Mouse (Mus musculus) lung, adult 2 months (tissue): ENCODE measurements around the gene A630089N07Rik. TPM values are rescaled to one million over a fixed set of nuclear protein-coding genes. Genes with fewer than 3 reads are reported as not detected.

Experiments
- DNase-seq: peaks from one replicate; pipeline ENCODE4 v3.0.0; 2022
- H3K4me1 ChIP-seq: fragments of 200-500 bp; 2 replicates; pipeline ENCODE4 v1.6.1; 2011; ENCODE audit warnings: low read length; ENCODE audit not compliant: control insufficient read depth, insufficient read depth
- H3K4me3 ChIP-seq: fragments of 200-500 bp; replicated peaks from 2 replicates; pipeline ENCODE3; 2011; ENCODE audit warnings: low read depth, mild to moderate bottlenecking, control low read depth, low read length; ENCODE audit errors: extremely low read depth
- CTCF ChIP-seq: fragments of 200-500 bp; IDR thresholded peaks from 2 replicates; pipeline ENCODE4 v1.5.1; 2011; ENCODE audit warnings: mild to moderate bottlenecking, low read length, control low read depth; ENCODE audit not compliant: insufficient read depth
- POLR2A ChIP-seq: fragments of 200-500 bp; IDR thresholded peaks from 2 replicates; pipeline ENCODE4 v1.6.1; 2011; ENCODE audit warnings: low read depth, mild to moderate bottlenecking, control low read depth, low read length, borderline replicate concordance; ENCODE audit errors: extremely low read depth
- WGBS: fragments of 180-500 bp; shearing (Covaris S2); methylation state at CpG from one replicate; pipeline ENCODE4 v1.1.7; 2018; 5-methylcytosine and 5-hydroxymethylcytosine counted together
- polyA plus RNA-seq: library from polyadenylated mRNA; depleted of rRNA; stranded (reverse); fragments of >200 nt; gene quantifications from 2 replicates; pipeline ENCODE4 v1.2.3, GENCODE M21; 2012; rRNA removed

The A630089N07Rik gene
- polyA plus RNA-seq, 1 experiment, result 0.63 TPM

- peak; percentile 92 for DNase-seq
- WGBS, result under 1% methylated on average over 78 of the region's 78 CpGs
- peak within 1 kb of the TSS; percentile 86 for H3K4me3 ChIP-seq
- no peak for TF ChIP-seq CTCF
- TF ChIP-seq POLR2A, result peak; percentile 88
- no peaks in the 10 kb centered on the region for H3K4me1 ChIP-seq
These were observed 119.9 kb downstream of the A630089N07Rik start, which contains the start of the genes C2cd2 and Zbtb21 for GRCm38 (mm10) chr16:97962151-97962948. Gene C2cd2, minus strand, starts transcription at chr16:97962598. Gene Zbtb21, minus strand, starts transcription at chr16:97962622.

GRCm38 (mm10) chr16:97961381-97962150 lies 120.7 kb downstream of the A630089N07Rik start:
- peak overlapping the region; percentile 86 for H3K4me3 ChIP-seq
- DNase-seq, result no peak
- H3K4me1 ChIP-seq, result no peaks in the 10 kb centered on the region
- WGBS, result 4% methylated on average over 36 of the region's 36 CpGs
- no peak for TF ChIP-seq CTCF
- no peak for TF ChIP-seq POLR2A

- TF ChIP-seq POLR2A, result no peak
- TF ChIP-seq CTCF, result no peak
- 84% methylated on average over 3 of the region's 3 CpGs for WGBS
- no peak for DNase-seq
- Histone ChIP-seq H3K4me1 (no peaks in the 10 kb centered on the region), H3K4me3 (no peak overlapping the region)
These were observed 121.9 kb downstream of the A630089N07Rik start for GRCm38 (mm10) chr16:97960348-97960747.

- DNase-seq, result no peak
- H3K4me3 ChIP-seq, result no peak overlapping the region
- no peak for TF ChIP-seq POLR2A
- TF ChIP-seq CTCF, result no peak
- no peaks in the 10 kb centered on the region for H3K4me1 ChIP-seq
These were observed 123.8 kb downstream of the A630089N07Rik start for GRCm38 (mm10) chr16:97958401-97958973.

GRCm38 (mm10) chr16:97957626-97958025 lies 124.6 kb downstream of the A630089N07Rik start:
- no peaks in the 10 kb centered on the region for H3K4me1 ChIP-seq
- no peak overlapping the region for H3K4me3 ChIP-seq
- no peak for DNase-seq
- TF ChIP-seq POLR2A (no peak), CTCF (no peak)

- 83% methylated on average over 2 of the region's 2 CpGs for WGBS
- no peaks in the 10 kb centered on the region for H3K4me1 ChIP-seq
- H3K4me3 ChIP-seq, result no peak overlapping the region
- DNase-seq, result no peak
- TF ChIP-seq POLR2A (no peak), CTCF (no peak)
These were observed 126.2 kb downstream of the A630089N07Rik start for GRCm38 (mm10) chr16:97956011-97956410.

- TF ChIP-seq CTCF, result no peak
- TF ChIP-seq POLR2A, result no peak
- no peak for DNase-seq
- Histone ChIP-seq H3K4me1 (no peaks in the 10 kb centered on the region), H3K4me3 (no peak overlapping the region)
- 68% methylated on average over 2 of the region's 2 CpGs for WGBS
These were observed 128.9 kb downstream of the A630089N07Rik start for GRCm38 (mm10) chr16:97953300-97953699.

GRCm38 (mm10) chr16:97952801-97953200 lies 129.4 kb downstream of the A630089N07Rik start:
- DNase-seq, result no peak
- Histone ChIP-seq H3K4me3 (no peak overlapping the region), H3K4me1 (no peaks in the 10 kb centered on the region)
- 78% methylated on average over 9 of the region's 9 CpGs for WGBS
- TF ChIP-seq POLR2A (no peak), CTCF (no peak)

GRCm38 (mm10) chr16:97952371-97952770 lies 129.9 kb downstream of the A630089N07Rik start:
- Histone ChIP-seq H3K4me1 (no peaks in the 10 kb centered on the region), H3K4me3 (no peak overlapping the region)
- 88% methylated on average over 4 of the region's 4 CpGs for WGBS
- no peak for DNase-seq
- no peak for TF ChIP-seq CTCF
- no peak for TF ChIP-seq POLR2A

Other genes starting within 250 kb of the A630089N07Rik start
- 7.5 and 11.0 TPM in 2 replicates for gene Prdm15, start 230.6 kb downstream of the A630089N07Rik start, polyA plus RNA-seq
- gene C2cd2, start 119.9 kb downstream of the A630089N07Rik start, polyA plus RNA-seq, result 32.7 and 47.3 TPM in 2 replicates
- 15.2 and 18.3 TPM in 2 replicates for gene Zbtb21, start 119.8 kb downstream of the A630089N07Rik start, polyA plus RNA-seq
- gene B230307C23Rik, start 85.1 kb downstream of the A630089N07Rik start, polyA plus RNA-seq, result 3.1 and 4.9 TPM in 2 replicates